Mouse (Mus musculus): ENCODE results near the gene Pgs1.
A peak's percentile ranks its signal among the peaks of the same experiment; 100 is the strongest.

Gene Pgs1

GRCm38 (mm10) chr11:117963091-117963793 is 22.9 kb upstream of the Pgs1 start:
- peak; percentile 98 for DNase-seq (ENCODE audit: low spot score)

- no peak for DNase-seq (ENCODE audit: low spot score)
Measured at GRCm38 (mm10) chr11:117963872-117964271, 22.2 kb upstream of the Pgs1 start.

DNA sequence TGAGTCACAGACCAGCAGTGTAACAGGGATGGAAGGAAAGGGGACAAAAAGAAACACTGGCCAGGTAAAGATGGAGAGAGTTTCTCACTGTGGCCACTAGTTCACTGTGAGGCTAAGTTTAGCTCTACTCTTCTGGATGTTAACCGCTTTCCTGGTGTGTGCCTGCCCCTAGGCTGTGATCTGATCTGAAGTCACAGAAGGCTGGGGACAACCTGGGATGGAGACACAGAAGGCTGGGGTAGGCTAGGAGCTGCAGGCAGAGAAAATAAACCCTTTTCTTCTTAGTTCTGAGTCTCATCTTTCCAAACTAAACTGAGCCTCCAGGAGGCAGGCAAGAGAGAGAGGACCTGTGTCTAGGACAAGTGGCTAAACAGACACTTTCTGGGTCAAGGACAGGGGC is 21.8 kb upstream of the Pgs1 start:
- no peak for DNase-seq (ENCODE audit: low spot score)

DNA sequence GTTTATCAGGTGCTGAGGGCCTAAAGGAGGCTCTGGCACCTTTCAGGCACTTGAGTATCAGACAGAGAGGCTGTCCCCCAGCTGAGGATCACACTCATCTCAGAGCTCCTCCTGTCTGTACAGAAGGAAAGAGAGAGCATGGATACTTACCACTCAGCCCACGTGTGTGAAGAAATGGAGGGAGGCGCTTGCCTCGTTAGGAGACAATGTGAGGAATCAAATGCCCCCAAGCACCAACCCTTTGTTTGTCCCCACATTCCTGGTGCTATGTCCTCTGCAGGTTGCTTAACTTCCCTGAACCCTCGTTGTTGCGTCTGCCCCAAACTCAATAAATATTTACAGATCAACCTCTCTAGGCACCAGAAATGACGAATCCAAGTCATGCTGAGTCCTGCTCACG is 21.0 kb upstream of the Pgs1 start:
- DNase-seq (ENCODE audit: low spot score), result no peak

GRCm38 (mm10) chr11:117965561-117965981 is 20.5 kb upstream of the Pgs1 start:
- no peak for DNase-seq (ENCODE audit: low spot score)

GRCm38 (mm10) chr11:117966506-117967100 is 19.5 kb upstream of the Pgs1 start:
- no peak for DNase-seq (ENCODE audit: low spot score)

- no peak for DNase-seq (ENCODE audit: low spot score)
Measured at GRCm38 (mm10) chr11:117967249-117968015, 18.7 kb upstream of the Pgs1 start.

DNA sequence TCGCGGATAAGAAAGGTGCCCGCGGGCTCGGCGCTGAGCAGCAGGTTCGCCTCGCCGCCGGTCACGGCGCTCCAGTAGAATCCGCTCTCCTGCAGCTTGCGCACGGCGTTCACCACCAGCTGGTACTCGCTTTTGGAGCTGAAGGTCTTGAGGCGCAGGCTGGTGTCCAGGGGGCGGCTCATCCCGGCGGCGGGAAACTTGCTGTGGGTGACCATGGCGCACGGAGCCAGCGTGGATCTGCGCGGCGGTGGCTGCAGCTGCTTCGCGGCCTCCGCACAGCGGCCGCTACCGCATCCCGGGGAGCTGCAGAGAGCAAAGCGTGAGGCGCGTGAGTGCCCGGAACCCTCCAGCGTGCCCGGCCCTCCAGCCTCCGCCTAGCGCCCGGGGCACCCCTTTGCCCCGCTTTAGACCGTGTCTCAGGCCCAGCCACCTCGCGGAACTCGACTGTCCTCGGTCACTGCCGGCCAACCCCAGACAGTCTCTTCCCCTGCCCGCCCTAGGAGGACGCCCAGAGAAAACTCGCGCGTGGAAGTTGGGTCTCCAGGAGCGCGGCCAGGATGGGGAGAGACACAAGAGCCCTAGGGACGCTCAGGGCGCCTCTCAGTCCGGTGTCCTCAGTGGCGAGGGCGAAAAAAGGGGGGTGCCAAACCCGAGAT is 17.9 kb upstream of the Pgs1 start:
- no peak for DNase-seq (ENCODE audit: low spot score)

GRCm38 (mm10) chr11:117968716-117969099 is 17.4 kb upstream of the Pgs1 start:
- no peak for DNase-seq (ENCODE audit: low spot score)

- peak; percentile 89 for DNase-seq (ENCODE audit: low spot score)
Measured at GRCm38 (mm10) chr11:117969100-117969944, 16.8 kb upstream of the Pgs1 start.

GRCm38 (mm10) chr11:117969945-117970872 is 15.9 kb upstream of the Pgs1 start, which contains the start of gene Socs3:
Gene Socs3 (minus strand): TSS chr11:117970047.
- peak; percentile 92 for DNase-seq (ENCODE audit: low spot score)

- DNase-seq (ENCODE audit: low spot score), result no peak
Measured at GRCm38 (mm10) chr11:117971100-117971499, 15.0 kb upstream of the Pgs1 start.

GRCm38 (mm10) chr11:117971646-117972242 is 14.3 kb upstream of the Pgs1 start:
- no peak for DNase-seq (ENCODE audit: low spot score)

- no peak for DNase-seq (ENCODE audit: low spot score)
Measured at GRCm38 (mm10) chr11:117972656-117973558, 13.2 kb upstream of the Pgs1 start.

- no peak for DNase-seq (ENCODE audit: low spot score)
Measured at GRCm38 (mm10) chr11:117973569-117973968, 12.5 kb upstream of the Pgs1 start.

GRCm38 (mm10) chr11:117974327-117975125 is 11.6 kb upstream of the Pgs1 start:
- no peak for DNase-seq (ENCODE audit: low spot score)

GRCm38 (mm10) chr11:117975211-117975967 is 10.7 kb upstream of the Pgs1 start:
- DNase-seq (ENCODE audit: low spot score), result no peak
